Mouse (Mus musculus) right cerebral cortex, postnatal 36 days (tissue): ENCODE data around the gene Gsta1.
"Not testable (repeated sequence)": the region's sequence is repeated elsewhere in the genome, so short reads cannot be mapped to it uniquely, and the experiment has no call there.

Experiments used
- DNase-seq, 2 experiments: peaks; one replicate each; pipeline ENCODE4 v3.0.0; 2022; ENCODE audit warnings: low spot score in 2 of 2, mixed read lengths in 1 of 2

The Gsta1 gene

GRCm38 (mm10) chr9:78230461-78230860, at the start of gene Gsta1:
Gsta1 (plus strand) TSS chr9:78230656.
- not testable (repeated sequence) for DNase-seq

GRCm38 (mm10) chr9:78182474-78182873, 48.0 kb upstream of the Gsta1 start, which contains the start of gene Gsta4:
Gsta4 (plus strand) TSS chr9:78182774.
- not testable (repeated sequence) for DNase-seq

GRCm38 (mm10) chr9:78185686-78186085, 44.8 kb upstream of the Gsta1 start:
- no peak for DNase-seq

GRCm38 (mm10) chr9:78188910-78189309, 41.5 kb upstream of the Gsta1 start:
- DNase-seq: no peak

- DNase-seq: no peak
Measured at GRCm38 (mm10) chr9:78190651-78191634, 39.5 kb upstream of the Gsta1 start.

GRCm38 (mm10) chr9:78191736-78192135, 38.7 kb upstream of the Gsta1 start:
- no peak for DNase-seq

GRCm38 (mm10) chr9:78193902-78194597, 36.4 kb upstream of the Gsta1 start:
- no peak for DNase-seq

- peak; percentile 42 to 48 for DNase-seq
Measured at GRCm38 (mm10) chr9:78195034-78195433, 35.4 kb upstream of the Gsta1 start.

GRCm38 (mm10) chr9:78197801-78198200, 32.7 kb upstream of the Gsta1 start:
- no peak for DNase-seq

GRCm38 (mm10) chr9:78204194-78204593, 26.3 kb upstream of the Gsta1 start:
- no peak for DNase-seq

- no peak for DNase-seq
Measured at GRCm38 (mm10) chr9:78208956-78209355, 21.5 kb upstream of the Gsta1 start.

GRCm38 (mm10) chr9:78210079-78210478, 20.4 kb upstream of the Gsta1 start:
- DNase-seq: no peak

- no peak for DNase-seq
Measured at GRCm38 (mm10) chr9:78210821-78211220, 19.6 kb upstream of the Gsta1 start.

- no peak for DNase-seq
Measured at GRCm38 (mm10) chr9:78211521-78211920, 18.9 kb upstream of the Gsta1 start.

GRCm38 (mm10) chr9:78212341-78213049, 18.0 kb upstream of the Gsta1 start:
- DNase-seq: no peak

GRCm38 (mm10) chr9:78217074-78217473, 13.4 kb upstream of the Gsta1 start:
- DNase-seq: no peak

- no peak for DNase-seq
Measured at GRCm38 (mm10) chr9:78222616-78223015, 7.8 kb upstream of the Gsta1 start.

- no peak for DNase-seq
Measured at GRCm38 (mm10) chr9:78223221-78223902, 7.1 kb upstream of the Gsta1 start.

- no peak for DNase-seq
Measured at GRCm38 (mm10) chr9:78224418-78224817, 6.0 kb upstream of the Gsta1 start.

GRCm38 (mm10) chr9:78225304-78225703, 5.2 kb upstream of the Gsta1 start:
- no peak for DNase-seq

GRCm38 (mm10) chr9:78228122-78228521, 2.3 kb upstream of the Gsta1 start:
- DNase-seq: no peak
